Mouse (Mus musculus) frontal cortex, adult (tissue): ENCODE measurements at regions not wholly inside any gene's neighbourhood (a gene's known extent, or its start where the extent isn't known, plus 50 kb on each side); places are given as distances from the start of the nearest gene placed in this dataset.

ENCODE experiments used
- ATAC-seq: cut with Nextera tagmentation; 2 replicates; pipeline ENCODE4 v1.9.2; 2017; ENCODE audit warnings: mild to moderate bottlenecking, moderate library complexity, mixed read lengths; ENCODE audit not compliant: low TSS enrichment

- no peak; the same call in 1 of the 2 replicates for ATAC-seq
These were observed 1008.2 kb downstream of the Sis start for GRCm38 (mm10) chr3:71959441-71959840.

- no peak for ATAC-seq
These were observed 1047.8 kb downstream of the Sis start for GRCm38 (mm10) chr3:71919865-71920264.

- ATAC-seq: no peak
These were observed 1053.9 kb downstream of the Sis start for GRCm38 (mm10) chr3:71913783-71914182.

- no peak for ATAC-seq
These were observed 1058.4 kb downstream of the Sis start for GRCm38 (mm10) chr3:71909242-71909641.

GRCm38 (mm10) chr3:71864670-71865069, 1103.0 kb downstream of the Sis start:
- no peak for ATAC-seq

- ATAC-seq: peak; percentile 100
These were observed 1131.6 kb downstream of the Sis start for GRCm38 (mm10) chr3:71836111-71836510.
